Mouse (Mus musculus): ENCODE data around the gene Mrps18b. TPM values are rescaled to one million over a fixed set of nuclear protein-coding genes. Genes with fewer than 3 reads are reported as not detected.

The Mrps18b gene
- polyA plus RNA-seq, 1 experiment from 2014 or later: 123 TPM

DNA sequence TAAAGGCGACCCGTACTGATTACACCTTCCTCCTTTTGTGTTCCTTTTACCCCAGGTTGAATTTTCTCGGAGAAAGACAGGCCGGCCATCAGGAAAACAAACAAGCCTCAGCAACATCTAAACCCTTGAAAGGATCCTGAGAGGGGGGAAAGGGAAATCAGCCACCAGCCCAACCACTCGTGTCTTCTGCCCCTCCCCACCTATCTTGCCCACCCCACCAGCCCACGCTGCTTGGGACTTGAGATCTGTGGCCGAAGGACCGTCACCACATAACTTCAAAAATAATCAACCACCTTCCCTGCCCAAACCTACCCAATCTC is 914 bp upstream of the Mrps18b start:
- Histone ChIP-seq H3K4me2 (peak overlapping the region; percentile 85), H3K9me3 (replicated peaks) (no peaks in the 10 kb centered on the region), H3K4me3 (peak overlapping the region; percentile 86), H3K27me3 (replicated peaks) (no peaks in the 10 kb centered on the region), H3K36me3 (peaks cover 51% of the 10 kb centered on the region), H3K4me1 (peaks cover 67% of the 10 kb centered on the region), H3K27ac (peak overlapping the region; percentile 99), H3K9ac (peak overlapping the region; percentile 97)
- 0% methylated on average over 8 of the region's 8 CpGs for WGBS (ENCODE audit: insufficient replicate concordance)
- no peak for ATAC-seq

DNA sequence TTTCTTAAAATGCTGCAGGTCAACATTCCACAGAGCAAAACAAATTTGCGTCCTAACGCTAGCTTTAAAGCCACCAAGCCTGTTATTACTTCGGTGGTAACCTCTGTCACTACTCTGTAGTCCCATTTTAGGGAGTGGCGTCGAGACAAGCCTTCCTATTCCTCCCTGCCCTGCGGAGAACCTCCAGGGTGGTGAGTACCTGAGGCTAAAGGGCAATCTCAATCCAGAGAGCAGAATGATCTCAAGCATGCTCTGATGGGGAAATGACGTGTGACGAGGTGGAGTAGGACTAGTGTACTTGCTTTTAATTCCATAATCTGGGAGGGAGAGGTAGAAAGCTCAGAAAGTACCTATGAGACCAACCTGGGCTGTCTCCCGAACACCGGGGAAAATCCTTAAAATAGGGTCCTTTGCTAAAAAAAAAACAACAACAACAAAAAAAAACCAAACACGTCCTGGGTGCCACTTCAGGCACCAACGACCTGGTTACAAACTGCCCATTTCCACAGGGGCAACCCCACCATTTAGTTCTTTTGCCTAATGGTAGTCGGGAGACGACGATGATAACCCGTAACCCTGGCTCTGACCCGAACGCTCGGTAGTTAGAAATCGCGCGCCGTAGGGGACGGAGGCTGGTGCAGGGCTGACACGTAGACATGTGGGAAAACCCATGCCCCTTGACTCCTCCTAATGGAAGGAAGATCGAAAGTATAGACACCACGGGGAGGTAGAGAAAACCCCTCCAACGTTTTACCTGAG is 472 bp downstream of the Mrps18b start:
- ATAC-seq: peak; percentile 4
- no peaks in the 10 kb centered on the region for H3K9me3 ChIP-seq (replicated peaks)
- H3K4me2 ChIP-seq: peak overlapping the region; percentile 85
- peaks cover 65% of the 10 kb centered on the region for H3K4me1 ChIP-seq
- H3K36me3 ChIP-seq: peaks cover 58% of the 10 kb centered on the region
- peak overlapping the region; percentile 99 for H3K27ac ChIP-seq
- H3K27me3 ChIP-seq (replicated peaks): no peaks in the 10 kb centered on the region
- peak overlapping the region; percentile 86 for H3K4me3 ChIP-seq
- WGBS (ENCODE audit: insufficient replicate concordance): 1% methylated on average over 28 of the region's 28 CpGs
- peak overlapping the region; percentile 97 for H3K9ac ChIP-seq

DNA sequence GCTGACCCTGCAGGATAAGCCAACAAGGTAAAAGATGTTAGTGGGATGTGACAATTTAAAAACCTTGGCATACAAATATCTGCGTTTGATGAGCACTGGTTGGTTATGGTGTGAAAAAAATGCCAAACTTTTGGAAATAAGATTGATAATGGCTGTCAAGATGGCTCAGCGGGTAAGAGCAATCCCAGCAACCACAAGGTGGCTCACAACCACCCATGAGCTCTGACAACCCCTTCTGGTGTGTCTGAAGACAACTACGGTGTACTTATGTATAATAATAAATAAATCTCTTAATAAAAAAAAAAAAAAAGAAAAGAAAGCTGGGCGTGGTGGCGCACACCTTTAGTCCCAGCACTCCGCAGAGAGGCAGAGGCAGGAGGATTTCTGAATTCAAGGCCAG is 1.2 kb downstream of the Mrps18b start:
- H3K4me1 ChIP-seq: peaks cover 60% of the 10 kb centered on the region

DNA sequence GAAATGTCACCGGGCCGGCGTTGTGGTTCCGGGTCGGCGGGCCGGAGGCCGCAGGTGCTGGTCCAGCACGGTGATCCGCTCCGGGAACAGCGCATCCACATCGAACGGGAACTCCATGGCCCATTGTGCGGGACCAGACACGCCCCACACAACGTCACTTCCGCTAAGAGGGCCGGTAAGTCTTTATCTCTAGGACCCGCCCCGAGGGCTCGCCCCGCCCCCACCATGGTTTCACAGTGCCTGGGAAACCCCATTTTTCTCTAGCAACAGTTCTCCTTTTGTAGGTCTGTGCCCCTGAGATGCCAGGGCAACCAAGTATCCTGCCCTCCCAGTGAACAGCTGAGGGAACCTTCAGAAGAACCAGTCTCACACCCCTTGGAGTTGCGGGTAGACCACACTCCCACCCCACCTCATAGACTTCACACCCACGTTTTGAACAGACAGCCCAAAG is 6.2 kb downstream of the Mrps18b start, which contains the start of gene Atat1:
Gene Atat1, minus strand, starts transcription at position 157 of the 451 bp plus-strand sequence.
- WGBS (ENCODE audit: insufficient replicate concordance): 1% methylated on average over 25 of the region's 25 CpGs
- ATAC-seq: peak; percentile 87
- H3K4me3 ChIP-seq: peak within 1 kb of the TSS; percentile 74
- peak within 1 kb of the TSS; percentile 87 for H3K4me2 ChIP-seq
- peak within 1 kb of the TSS; percentile 84 for H3K27ac ChIP-seq
- no peaks in the 10 kb centered on the region for H3K9me3 ChIP-seq (replicated peaks)
- no peaks in the 10 kb centered on the region for H3K27me3 ChIP-seq (replicated peaks)
- H3K36me3 ChIP-seq: peaks cover 71% of the 10 kb centered on the region
- peaks cover 53% of the 10 kb centered on the region for H3K4me1 ChIP-seq
- H3K9ac ChIP-seq: peak within 1 kb of the TSS; percentile 69

More for the DNA sequence above, 1.2 kb downstream of the Mrps18b start:
- Histone ChIP-seq H3K36me3 (peaks cover 53% of the 10 kb centered on the region), H3K27ac (peak overlapping the region; percentile 99; the same call in 1 of the 2 replicates), H3K9me3 (replicated peaks) (no peaks in the 10 kb centered on the region), H3K4me3 (peak overlapping the region; percentile 86), H3K4me2 (peak overlapping the region; percentile 85), H3K27me3 (replicated peaks) (no peaks in the 10 kb centered on the region), H3K9ac (peak overlapping the region; percentile 97)
- WGBS (ENCODE audit: insufficient replicate concordance): 45% methylated on average over 6 of the region's 6 CpGs
- no peak for ATAC-seq

DNA sequence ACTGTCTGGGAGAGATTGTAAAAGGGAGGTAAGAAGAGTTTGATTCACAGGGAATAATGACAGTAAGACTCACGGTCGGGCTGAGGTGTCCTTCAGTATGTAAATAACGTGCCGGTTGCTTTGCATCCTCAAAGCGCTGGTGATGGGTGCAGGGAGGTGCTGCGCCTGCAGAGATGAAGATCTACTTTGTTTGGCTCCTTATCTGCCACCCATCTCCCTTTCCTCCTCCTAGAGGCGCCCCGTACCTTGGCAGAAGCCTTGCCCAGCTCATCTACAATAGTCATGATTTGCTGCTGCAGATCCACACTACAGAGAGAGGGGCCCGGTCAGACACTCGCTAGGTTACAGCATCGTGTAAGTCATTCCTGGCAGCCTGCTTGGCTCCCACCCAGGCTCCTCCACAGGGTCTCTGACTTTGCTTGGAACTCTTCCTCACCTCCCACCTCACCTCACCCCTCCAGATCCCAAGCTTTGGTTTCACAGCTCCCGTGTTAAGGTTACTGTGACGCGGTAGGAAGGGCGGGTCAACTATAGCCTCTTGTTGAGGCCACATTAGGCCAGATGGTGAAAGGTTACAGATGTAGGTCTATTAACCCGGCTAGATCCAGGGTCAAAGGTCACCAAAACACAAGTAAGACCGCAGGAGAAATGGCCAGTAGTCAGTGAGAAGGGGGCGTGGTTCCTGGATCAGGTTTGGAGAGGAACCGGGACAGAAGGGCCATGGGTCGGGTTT is 6.8 kb downstream of the Mrps18b start:
- peak; percentile 40 for ATAC-seq
- Histone ChIP-seq H3K4me1 (peaks cover 47% of the 10 kb centered on the region), H3K4me2 (peak overlapping the region; percentile 87), H3K9me3 (replicated peaks) (no peaks in the 10 kb centered on the region), H3K4me3 (peak overlapping the region; percentile 74), H3K36me3 (peaks cover 72% of the 10 kb centered on the region), H3K27me3 (replicated peaks) (no peaks in the 10 kb centered on the region), H3K9ac (peak overlapping the region; percentile 69), H3K27ac (peak overlapping the region; percentile 84)
- 36% methylated on average over 20 of the region's 20 CpGs for WGBS (ENCODE audit: insufficient replicate concordance)

DNA sequence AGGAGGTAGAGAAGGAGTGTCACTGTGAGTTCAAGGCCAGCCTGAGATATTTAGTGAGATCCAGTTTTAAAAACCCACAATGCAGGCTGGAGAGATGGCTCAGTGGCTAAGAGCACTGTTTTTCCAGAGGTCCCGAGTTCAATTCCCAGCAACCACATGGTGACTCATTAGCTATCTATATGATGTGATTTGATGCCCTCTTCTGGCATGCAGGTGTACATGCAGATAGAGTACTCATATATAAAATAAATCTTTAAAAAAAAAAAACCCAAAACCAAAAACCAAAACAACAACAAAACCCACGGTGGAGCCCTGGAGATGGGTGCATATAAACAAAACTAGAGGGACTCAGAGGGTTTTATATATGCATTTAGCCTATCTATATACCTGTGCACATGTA is 8.6 kb downstream of the Mrps18b start:
- no peak overlapping the region for H3K4me3 ChIP-seq
- H3K27me3 ChIP-seq (replicated peaks): no peaks in the 10 kb centered on the region
- no peak overlapping the region for H3K9ac ChIP-seq
- WGBS (ENCODE audit: insufficient replicate concordance): 63% methylated on average over 2 of the region's 2 CpGs
- H3K27ac ChIP-seq: no peak overlapping the region
- peaks cover 39% of the 10 kb centered on the region for H3K4me1 ChIP-seq
- no peak overlapping the region for H3K4me2 ChIP-seq
- ATAC-seq: no peak
- H3K36me3 ChIP-seq: peaks cover 65% of the 10 kb centered on the region
- no peaks in the 10 kb centered on the region for H3K9me3 ChIP-seq (replicated peaks)

DNA sequence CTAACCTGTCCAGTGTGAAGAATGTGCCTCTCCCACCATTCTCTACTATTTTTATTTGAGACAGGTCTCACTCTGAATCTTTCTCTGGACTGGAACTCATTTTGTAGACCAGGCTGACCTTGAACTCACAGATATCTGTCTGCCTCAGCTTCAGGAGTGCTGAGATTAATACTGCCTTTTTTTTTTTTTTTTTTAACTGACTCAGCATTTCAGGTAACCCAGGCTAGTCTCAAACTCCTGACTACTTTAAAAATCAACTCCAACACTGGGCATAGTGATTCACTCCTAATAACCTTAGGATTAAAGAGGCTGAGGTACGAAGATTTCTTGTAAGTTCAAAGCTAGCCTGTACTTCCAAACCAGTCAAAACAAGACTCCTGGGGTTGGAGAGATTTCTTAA is 10.6 kb downstream of the Mrps18b start:
- no peak overlapping the region for H3K9ac ChIP-seq
- no peaks in the 10 kb centered on the region for H3K9me3 ChIP-seq (replicated peaks)
- H3K27me3 ChIP-seq (replicated peaks): no peaks in the 10 kb centered on the region
- H3K4me2 ChIP-seq: no peak overlapping the region
- peaks cover 53% of the 10 kb centered on the region for H3K36me3 ChIP-seq
- H3K27ac ChIP-seq: no peak overlapping the region
- no peak overlapping the region for H3K4me3 ChIP-seq
- no peak for ATAC-seq
- H3K4me1 ChIP-seq: peaks cover 32% of the 10 kb centered on the region
- WGBS (ENCODE audit: insufficient replicate concordance): 89% methylated on average over 1 of the region's 1 CpGs

DNA sequence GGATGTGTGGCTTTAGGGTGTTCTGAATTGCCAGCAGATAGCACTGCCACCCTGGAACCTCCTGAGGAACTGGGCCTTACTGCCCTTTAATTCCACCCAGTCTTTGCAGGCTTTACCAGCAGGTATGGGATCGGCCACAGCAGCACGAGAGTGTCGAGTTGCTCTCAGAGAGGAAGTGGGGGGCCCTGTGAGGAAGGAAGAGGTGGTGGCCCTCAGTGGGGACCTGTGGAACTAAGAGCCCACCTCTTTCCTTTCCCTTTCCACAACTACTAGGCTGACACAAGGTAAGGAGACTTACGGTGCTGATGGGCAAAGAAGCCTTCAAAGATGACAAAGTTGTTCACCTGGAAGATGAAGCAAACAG is 12.2 kb downstream of the Mrps18b start:
- peaks cover 53% of the 10 kb centered on the region for H3K36me3 ChIP-seq
- H3K9me3 ChIP-seq (replicated peaks): no peaks in the 10 kb centered on the region
- H3K27me3 ChIP-seq (replicated peaks): no peaks in the 10 kb centered on the region
- ATAC-seq: no peak
- H3K4me3 ChIP-seq: no peak overlapping the region
- H3K27ac ChIP-seq: peak overlapping the region; percentile 1; the same call in 1 of the 2 replicates
- H3K4me2 ChIP-seq: no peak overlapping the region
- H3K4me1 ChIP-seq: peaks cover 31% of the 10 kb centered on the region
- WGBS (ENCODE audit: insufficient replicate concordance): 48% methylated on average over 4 of the region's 4 CpGs
- H3K9ac ChIP-seq: no peak overlapping the region

DNA sequence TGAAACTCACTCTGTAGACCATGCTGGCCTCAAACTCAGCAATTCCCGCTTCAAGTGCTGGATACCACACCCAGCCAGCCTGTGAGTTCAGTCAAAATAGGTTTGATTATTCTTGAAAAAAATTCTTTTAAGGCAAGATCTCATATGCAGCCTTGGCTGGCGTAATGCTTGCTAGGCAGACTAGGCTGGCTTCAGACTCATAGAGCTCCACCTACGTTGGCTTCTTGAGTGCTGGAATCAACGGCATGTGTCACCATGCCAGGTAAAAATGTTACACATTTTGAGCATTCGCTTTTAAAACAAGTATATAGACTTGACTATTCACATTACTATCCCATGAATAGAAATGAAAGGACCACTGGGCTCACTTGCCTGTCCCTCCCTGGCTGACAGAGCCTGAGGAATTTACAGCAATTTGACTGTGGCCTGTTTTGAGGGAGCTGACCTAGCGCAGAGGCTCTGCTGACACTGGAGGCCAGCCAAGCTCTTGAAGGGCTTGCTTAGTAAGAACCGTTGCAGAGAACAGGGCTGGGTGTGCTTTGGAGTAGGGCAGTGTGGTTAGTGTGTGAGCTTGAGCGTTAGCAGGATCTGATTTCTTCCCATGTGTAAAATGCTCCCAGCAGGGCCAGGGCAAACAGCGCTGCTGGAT is 12.7 kb downstream of the Mrps18b start:
- ATAC-seq: no peak
- no peak overlapping the region for H3K4me2 ChIP-seq
- no peaks in the 10 kb centered on the region for H3K9me3 ChIP-seq (replicated peaks)
- H3K4me3 ChIP-seq: no peak overlapping the region
- WGBS (ENCODE audit: insufficient replicate concordance): 72% methylated on average over 9 of the region's 9 CpGs
- H3K9ac ChIP-seq: no peak overlapping the region
- peaks cover 29% of the 10 kb centered on the region for H3K4me1 ChIP-seq
- H3K36me3 ChIP-seq: peaks cover 52% of the 10 kb centered on the region
- H3K27ac ChIP-seq: peak overlapping the region; percentile 1; the same call in 1 of the 2 replicates
- no peaks in the 10 kb centered on the region for H3K27me3 ChIP-seq (replicated peaks)

DNA sequence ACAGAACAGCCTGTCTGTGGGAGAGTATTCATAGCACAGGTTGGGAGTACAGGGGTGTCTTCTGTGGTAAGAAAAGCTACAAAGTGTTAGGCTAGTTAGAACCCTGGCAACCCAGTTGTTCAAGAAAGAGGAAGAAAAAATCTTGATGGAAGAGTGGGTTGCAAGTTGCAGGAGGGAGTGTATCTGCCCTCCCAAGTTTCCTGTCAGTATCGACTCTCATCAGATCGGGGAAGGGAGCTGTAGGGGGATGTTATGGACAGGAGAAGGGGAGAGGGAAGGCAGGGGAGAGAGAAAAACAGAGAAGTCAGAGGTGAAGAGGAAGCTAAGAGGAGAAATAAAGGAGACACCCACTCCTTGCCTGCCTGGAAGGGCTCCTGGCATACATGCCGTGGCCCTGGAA is 15.6 kb downstream of the Mrps18b start:
- ATAC-seq: no peak
- H3K9me3 ChIP-seq (replicated peaks): no peaks in the 10 kb centered on the region
- H3K9ac ChIP-seq: no peak overlapping the region; the same call in 1 of the 2 replicates
- H3K36me3 ChIP-seq: peaks cover 36% of the 10 kb centered on the region
- 36% methylated on average over 3 of the region's 3 CpGs for WGBS (ENCODE audit: insufficient replicate concordance)
- H3K4me2 ChIP-seq: no peak overlapping the region
- H3K27me3 ChIP-seq (replicated peaks): no peaks in the 10 kb centered on the region
- peaks cover 52% of the 10 kb centered on the region for H3K4me1 ChIP-seq
- H3K27ac ChIP-seq: no peak overlapping the region; the same call in 1 of the 2 replicates
- H3K4me3 ChIP-seq: no peak overlapping the region

DNA sequence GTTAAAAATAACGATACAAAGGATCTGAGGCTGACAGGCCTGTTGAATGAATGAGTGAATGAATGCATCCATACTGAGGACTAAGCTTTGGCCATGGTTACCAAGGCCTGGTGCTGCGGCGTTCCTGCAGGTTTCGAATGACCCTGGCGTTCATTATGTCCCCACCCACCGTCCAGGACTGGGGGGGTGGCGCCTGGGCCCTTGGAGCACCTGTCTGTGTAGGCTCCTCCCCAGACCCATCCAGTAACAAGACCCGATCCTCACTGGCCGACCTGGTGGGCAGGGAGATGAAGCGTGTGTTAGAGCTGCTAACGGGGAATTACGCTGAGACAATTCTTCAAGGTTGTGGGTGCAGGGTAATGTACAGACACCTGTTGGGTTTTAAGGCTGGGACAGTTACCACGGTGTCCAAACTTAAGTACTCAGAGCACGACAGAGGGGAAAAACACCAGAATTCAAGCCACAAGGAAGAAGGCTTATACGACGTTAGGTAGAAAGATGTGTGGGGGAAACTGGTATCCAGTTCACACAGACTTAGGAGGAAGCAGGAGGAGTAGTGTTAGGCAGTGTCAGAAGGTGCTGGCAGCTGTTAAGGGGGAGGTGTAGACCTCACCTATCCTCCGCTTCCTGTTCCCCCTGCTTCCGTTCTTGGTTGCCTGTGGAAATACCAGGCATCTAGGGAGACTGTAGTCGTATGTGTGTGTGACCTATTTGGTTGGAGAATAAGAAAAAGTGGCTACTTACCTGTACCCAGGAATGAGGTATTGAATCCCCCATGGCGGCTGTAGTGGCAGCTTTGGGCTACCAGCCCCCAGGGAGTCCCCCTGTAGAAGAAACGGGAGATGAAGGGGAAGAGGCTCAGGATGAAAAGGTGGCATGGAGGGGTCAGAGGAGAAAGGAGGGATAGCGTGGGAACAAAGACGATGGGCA is 18.3 kb downstream of the Mrps18b start:
- Histone ChIP-seq H3K27me3 (replicated peaks) (no peaks in the 10 kb centered on the region), H3K36me3 (peaks cover 39% of the 10 kb centered on the region)
- peak; percentile 66 for ATAC-seq

More for the DNA sequence above, 18.3 kb downstream of the Mrps18b start:
- Histone ChIP-seq H3K9ac (peak overlapping the region; percentile 97), H3K27ac (peak overlapping the region; percentile 89), H3K4me3 (peak overlapping the region; percentile 99), H3K9me3 (replicated peaks) (no peaks in the 10 kb centered on the region), H3K4me1 (peaks cover 48% of the 10 kb centered on the region), H3K4me2 (peak overlapping the region; percentile 100)
- WGBS (ENCODE audit: insufficient replicate concordance): 32% methylated on average over 23 of the region's 23 CpGs
